Mouse (Mus musculus) MEL (cell line): ENCODE results near the gene Cdh4. TPM values are rescaled to one million over a fixed set of nuclear protein-coding genes. Genes with fewer than 3 reads are reported as not detected.

Source experiments
- DNase-seq: peaks from one replicate; pipeline ENCODE4 v3.0.0; 2011; ENCODE audit warnings: low read depth, low spot score
- H3K27ac ChIP-seq: 2 replicates; pipeline ENCODE4 v1.5.1; 2012; ENCODE audit warnings: low read depth, mild to moderate bottlenecking, control low read depth, low read length, moderate library complexity; ENCODE audit not compliant: control insufficient read depth
- H3K27me3 ChIP-seq, 2 experiments: fragments of 150-350 bp in 1 of 2; sonication (generic) in 1 of 2; 2 replicates each; pipeline ENCODE4 v1.6.1; 2012; ENCODE audit warnings: low read length in 2 of 2, mild to moderate bottlenecking in 2 of 2, improper control_type of control experiment in 1 of 2, moderate library complexity in 1 of 2; ENCODE audit not compliant: insufficient read depth in 2 of 2, control insufficient read depth in 1 of 2
- H3K36me3 ChIP-seq, 2 experiments: 2 replicates each; pipeline ENCODE4 v1.6.1; 2012 to 2014; ENCODE audit warnings: low read length in 2 of 2, improper control_type of control experiment in 1 of 2, inconsistent platforms in 1 of 2, mild to moderate bottlenecking in 1 of 2; ENCODE audit not compliant: insufficient read depth in 2 of 2, control insufficient read depth in 1 of 2
- H3K4me1 ChIP-seq, 2 experiments: fragments of 150-350 bp in 1 of 2; sonication (generic) in 1 of 2; 2 replicates each; pipeline ENCODE4 v1.6.1; 2012; ENCODE audit warnings: low read length in 2 of 2, improper control_type of control experiment in 1 of 2, mild to moderate bottlenecking in 1 of 2; ENCODE audit not compliant: insufficient read depth in 2 of 2, control insufficient read depth in 1 of 2
- H3K4me3 ChIP-seq, 2 experiments: fragments of 150-350 bp in 1 of 2; sonication (generic) in 1 of 2; 2 replicates each; pipeline ENCODE4 v1.5.1; 2012; ENCODE audit warnings: low read depth in 2 of 2, low read length in 2 of 2, mild to moderate bottlenecking in 2 of 2, moderate library complexity in 2 of 2, control low read depth in 1 of 2, improper control_type of control experiment in 1 of 2; ENCODE audit not compliant: control insufficient read depth in 1 of 2, insufficient read depth in 1 of 2
- H3K79me2 ChIP-seq: 2 replicates; pipeline ENCODE4 v1.6.1; 2012; ENCODE audit warnings: mild to moderate bottlenecking, low read length, moderate library complexity; ENCODE audit not compliant: control insufficient read depth, poor library complexity, insufficient read depth
- H3K9ac ChIP-seq: 2 replicates; pipeline ENCODE4 v1.6.1; 2012; ENCODE audit warnings: low read depth, mild to moderate bottlenecking, control low read depth, low read length, moderate library complexity; ENCODE audit not compliant: control insufficient read depth, poor library complexity, severe bottlenecking
- H3K9me3 ChIP-seq: fragments of 150-350 bp; sonication (generic); replicated peaks from 2 replicates; pipeline ENCODE4 v1.6.1; 2012; ENCODE audit warnings: mild to moderate bottlenecking, low read length, improper control_type of control experiment, moderate library complexity; ENCODE audit not compliant: insufficient read depth
- BHLHE40 ChIP-seq: IDR thresholded peaks from 2 replicates; pipeline ENCODE4 v1.6.1; 2012; ENCODE audit warnings: low read depth, mild to moderate bottlenecking, inconsistent platforms, low read length, improper control_type of control experiment, borderline replicate concordance
- CHD1 ChIP-seq: IDR thresholded peaks from 2 replicates; pipeline ENCODE4 v1.6.1; 2012; ENCODE audit warnings: low read depth, mild to moderate bottlenecking, inconsistent platforms, low read length, improper control_type of control experiment
- CHD2 ChIP-seq: IDR thresholded peaks from 2 replicates; pipeline ENCODE4 v1.6.1; 2011; ENCODE audit warnings: low read length, improper control_type of control experiment
- GABPA ChIP-seq: IDR thresholded peaks from 2 replicates; pipeline ENCODE4 v1.6.1; 2012; ENCODE audit warnings: low read depth, mild to moderate bottlenecking, inconsistent platforms, low read length, improper control_type of control experiment, moderate library complexity
- GATA1 ChIP-seq: IDR thresholded peaks from 2 replicates; pipeline ENCODE4 v1.6.1; 2011; ENCODE audit warnings: low read depth, low read length, improper control_type of control experiment
- HCFC1 ChIP-seq: IDR thresholded peaks from 2 replicates; pipeline ENCODE4 v1.6.1; 2012; ENCODE audit warnings: low read depth, mild to moderate bottlenecking, inconsistent platforms, low read length, improper control_type of control experiment, moderate library complexity
- JUND ChIP-seq: IDR thresholded peaks from 2 replicates; pipeline ENCODE4 v1.6.1; 2011; ENCODE audit warnings: low read depth, mild to moderate bottlenecking, improper control_type of control experiment, low read length
- KAT2A ChIP-seq: conservative IDR thresholded peaks from 2 replicates; pipeline ENCODE4 v1.6.1; 2012; ENCODE audit warnings: low read depth, low read length, improper control_type of control experiment, inconsistent platforms
- MAFK ChIP-seq: IDR thresholded peaks from 2 replicates; pipeline ENCODE4 v1.6.1; 2011; ENCODE audit warnings: low read depth, mild to moderate bottlenecking, low read length, improper control_type of control experiment, borderline replicate concordance
- MAX ChIP-seq: IDR thresholded peaks from 2 replicates; pipeline ENCODE4 v1.6.1; 2011; ENCODE audit warnings: low read length, improper control_type of control experiment
- MAZ ChIP-seq: IDR thresholded peaks from 2 replicates; pipeline ENCODE4 v1.6.1; 2012; ENCODE audit warnings: low read depth, mild to moderate bottlenecking, inconsistent platforms, low read length, improper control_type of control experiment
- MYC ChIP-seq: IDR thresholded peaks from 2 replicates; pipeline ENCODE4 v1.6.1; 2011; ENCODE audit warnings: low read depth, mild to moderate bottlenecking, low read length, improper control_type of control experiment, moderate library complexity
- NELFE ChIP-seq: IDR thresholded peaks from 2 replicates; pipeline ENCODE4 v1.6.1; 2011; ENCODE audit warnings: low read depth, low read length, improper control_type of control experiment
- POLR2A ChIP-seq, 2 experiments: IDR thresholded peaks; 2 replicates each; pipeline ENCODE4 v1.6.1; 2011 to 2012; ENCODE audit warnings: low read length in 2 of 2, mild to moderate bottlenecking in 2 of 2, control low read depth in 1 of 2, improper control_type of control experiment in 1 of 2, low read depth in 1 of 2, moderate library complexity in 1 of 2; ENCODE audit not compliant: control insufficient read depth in 1 of 2, insufficient read depth in 1 of 2, poor library complexity in 1 of 2
- POLR2AphosphoS2 ChIP-seq: IDR thresholded peaks from 2 replicates; pipeline ENCODE4 v1.6.1; 2011; ENCODE audit warnings: low read length, improper control_type of control experiment
- SIN3A ChIP-seq: IDR thresholded peaks from 2 replicates; pipeline ENCODE4 v1.6.1; 2012; ENCODE audit warnings: low read length, improper control_type of control experiment, inconsistent platforms
- SMC3 ChIP-seq: IDR thresholded peaks from 2 replicates; pipeline ENCODE4 v1.6.1; 2011; ENCODE audit warnings: low read depth, low read length, improper control_type of control experiment
- TCF12 ChIP-seq: IDR thresholded peaks from 2 replicates; pipeline ENCODE4 v1.6.1; 2014; ENCODE audit warnings: low read depth, mild to moderate bottlenecking, inconsistent platforms, low read length, improper control_type of control experiment, moderate library complexity
- USF1 ChIP-seq: IDR thresholded peaks from 2 replicates; pipeline ENCODE4 v1.6.1; 2014; ENCODE audit warnings: low read depth, mild to moderate bottlenecking, inconsistent platforms, low read length, improper control_type of control experiment, moderate library complexity
- ZKSCAN1 ChIP-seq: IDR thresholded peaks from 2 replicates; pipeline ENCODE4 v1.6.1; 2012; ENCODE audit warnings: low read depth, mild to moderate bottlenecking, inconsistent platforms, low read length, improper control_type of control experiment, moderate library complexity
- ZMIZ1 ChIP-seq: IDR thresholded peaks from 2 replicates; pipeline ENCODE4 v1.6.1; 2012; ENCODE audit warnings: low read depth, mild to moderate bottlenecking, inconsistent platforms, low read length, improper control_type of control experiment, moderate library complexity
- ZNF384 ChIP-seq: IDR thresholded peaks from 2 replicates; pipeline ENCODE4 v1.6.1; 2012; ENCODE audit warnings: low read depth, mild to moderate bottlenecking, inconsistent platforms, low read length, improper control_type of control experiment
- polyA plus RNA-seq, 2 experiments: library from polyadenylated mRNA; stranded (reverse) in 1 of 2; unstranded in 1 of 2; fragments of >175 nt in 1 of 2; fragments of >200 nt in 1 of 2; gene quantifications; 2 replicates each; pipeline versions ENCODE4 v1.2.1 to v1.2.4; 2012; ENCODE audit warnings: low replicate concordance in 2 of 2, low read depth in 1 of 2; ENCODE audit not compliant: insufficient read length in 2 of 2, insufficient read depth in 1 of 2, missing spikeins in 1 of 2
- total RNA-seq: library from RNA; depleted of rRNA; stranded (reverse); fragments of 300-350 nt; gene quantifications from 2 replicates; pipeline ENCODE4 v1.2.3, GENCODE M21; 2012

Gene Cdh4
- total and polyA plus RNA-seq, 3 experiments: not detected

- TF ChIP-seq POLR2A (IDR thresholded peaks at IDR 0.05; ENCODE audit: control insufficient read depth in 1 of 2, insufficient read depth in 1 of 2, low read depth in 1 of 2, low read length in 2 of 2, poor library complexity in 1 of 2) (no peak), HCFC1 (no peak), ZNF384 (no peak), JUND (no peak)
- Histone ChIP-seq H3K4me1 (no peaks in the 10 kb centered on the region), H3K36me3 (no peaks in the 10 kb centered on the region), H3K4me3 (no peak overlapping the region), H3K79me2 (no peaks in the 10 kb centered on the region), H3K9me3 (no peaks in the 10 kb centered on the region), H3K27ac (no peak overlapping the region), H3K27me3 (no peaks in the 10 kb centered on the region), H3K9ac (no peak overlapping the region)
- DNase-seq: no peak
These were observed 42.5 kb upstream of the Cdh4 start for GRCm38 (mm10) chr2:179399645-179400249.

- H3K27me3 ChIP-seq: no peaks in the 10 kb centered on the region
- H3K36me3 ChIP-seq: no peaks in the 10 kb centered on the region
- no peak overlapping the region for H3K27ac ChIP-seq
- H3K4me1 ChIP-seq: no peaks in the 10 kb centered on the region
- no peak for TF ChIP-seq POLR2A (IDR thresholded peaks at IDR 0.05; ENCODE audit: control insufficient read depth in 1 of 2, insufficient read depth in 1 of 2, low read depth in 1 of 2, low read length in 2 of 2, poor library complexity in 1 of 2)
- TF ChIP-seq SMC3: no peak
- no peak for TF ChIP-seq TCF12
- no peak for TF ChIP-seq BHLHE40
- no peak for TF ChIP-seq MAFK
- TF ChIP-seq MYC: no peak
- no peak for TF ChIP-seq ZKSCAN1
- TF ChIP-seq KAT2A: no peak
- TF ChIP-seq POLR2AphosphoS2: no peak
- no peak for TF ChIP-seq USF1
- TF ChIP-seq MAX: no peak
- DNase-seq: no peak
- no peaks in the 10 kb centered on the region for H3K9me3 ChIP-seq
- no peak overlapping the region for H3K4me3 ChIP-seq
- no peaks in the 10 kb centered on the region for H3K79me2 ChIP-seq
- no peak overlapping the region for H3K9ac ChIP-seq
These were observed 31.2 kb upstream of the Cdh4 start for GRCm38 (mm10) chr2:179410866-179411561.

- Histone ChIP-seq H3K27ac (no peak overlapping the region), H3K4me3 (no peak overlapping the region), H3K79me2 (no peaks in the 10 kb centered on the region), H3K36me3 (no peaks in the 10 kb centered on the region), H3K4me1 (no peaks in the 10 kb centered on the region), H3K9ac (no peak overlapping the region), H3K27me3 (no peaks in the 10 kb centered on the region), H3K9me3 (no peaks in the 10 kb centered on the region)
- no peak for TF ChIP-seq USF1
- TF ChIP-seq SIN3A: no peak
- no peak for TF ChIP-seq MAZ
- TF ChIP-seq JUND: no peak
- no peak for TF ChIP-seq MYC
- no peak for TF ChIP-seq CHD1
- no peak for TF ChIP-seq ZMIZ1
- no peak for TF ChIP-seq CHD2
- TF ChIP-seq NELFE: no peak
- TF ChIP-seq BHLHE40: no peak
- TF ChIP-seq GABPA: no peak
- TF ChIP-seq GATA1: no peak
- no peak for TF ChIP-seq MAFK
- no peak for TF ChIP-seq ZNF384
- no peak for DNase-seq
These were observed 29.3 kb upstream of the Cdh4 start for GRCm38 (mm10) chr2:179412966-179413365.
